Mouse (Mus musculus): ENCODE measurements around the gene Dcaf17.

The Dcaf17 gene

DNA sequence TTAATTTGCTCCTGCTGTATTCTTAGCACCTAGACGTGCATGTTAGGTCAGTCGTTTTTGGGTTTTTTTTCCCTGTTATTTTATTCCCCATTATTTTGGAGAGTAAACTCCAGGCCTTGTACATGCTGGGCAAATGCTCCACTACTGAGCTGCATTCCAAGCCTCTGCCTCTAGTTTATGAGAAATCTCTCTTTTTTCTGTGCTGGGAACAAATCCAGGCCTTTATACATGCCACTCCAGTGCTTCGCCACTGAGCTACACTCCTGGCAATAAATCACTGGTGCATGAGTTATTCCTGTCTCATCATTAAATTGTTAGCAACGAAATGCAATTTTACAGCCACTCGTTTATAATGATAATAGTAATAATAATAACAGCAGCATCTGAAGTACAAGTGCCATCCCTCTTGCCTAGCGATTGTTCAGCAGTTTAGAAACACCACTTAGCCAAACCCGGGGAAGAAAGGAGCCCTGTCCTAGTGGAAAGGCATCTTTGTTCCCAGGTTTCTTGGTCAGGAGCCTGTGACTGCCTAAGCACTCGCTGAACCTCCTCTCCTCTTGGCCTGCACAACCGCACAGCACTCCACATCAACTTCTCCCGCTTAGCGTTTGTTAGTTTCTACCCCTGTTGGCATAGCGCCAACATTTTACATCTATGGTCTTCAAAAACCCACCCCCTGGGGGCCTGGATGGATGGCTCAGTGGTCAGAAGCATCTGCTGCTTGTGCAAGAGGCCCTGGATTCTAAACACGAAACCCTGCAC is 67.3 kb downstream of the Dcaf17 start:
- DNase-seq, result no peak

DNA sequence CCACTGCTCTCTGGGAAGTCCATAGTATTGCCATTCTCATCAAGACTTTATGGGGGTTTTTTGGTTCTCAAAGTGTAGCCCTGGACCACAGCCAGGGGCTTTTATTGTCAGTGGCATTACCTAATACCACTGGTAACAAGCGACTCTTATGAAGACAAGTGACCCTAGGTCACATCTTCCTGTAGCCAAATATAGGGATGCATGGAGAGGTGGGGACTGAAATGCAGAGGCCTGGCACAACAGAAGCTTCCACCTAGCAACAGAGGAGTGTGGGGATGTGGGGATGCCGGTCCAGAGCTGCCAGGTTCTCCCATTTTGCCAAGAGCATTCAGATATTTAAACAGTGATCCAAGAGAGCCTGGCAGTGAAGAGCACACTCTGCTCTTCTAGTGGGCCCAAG is 68.5 kb downstream of the Dcaf17 start:
- DNase-seq, result no peak

DNA sequence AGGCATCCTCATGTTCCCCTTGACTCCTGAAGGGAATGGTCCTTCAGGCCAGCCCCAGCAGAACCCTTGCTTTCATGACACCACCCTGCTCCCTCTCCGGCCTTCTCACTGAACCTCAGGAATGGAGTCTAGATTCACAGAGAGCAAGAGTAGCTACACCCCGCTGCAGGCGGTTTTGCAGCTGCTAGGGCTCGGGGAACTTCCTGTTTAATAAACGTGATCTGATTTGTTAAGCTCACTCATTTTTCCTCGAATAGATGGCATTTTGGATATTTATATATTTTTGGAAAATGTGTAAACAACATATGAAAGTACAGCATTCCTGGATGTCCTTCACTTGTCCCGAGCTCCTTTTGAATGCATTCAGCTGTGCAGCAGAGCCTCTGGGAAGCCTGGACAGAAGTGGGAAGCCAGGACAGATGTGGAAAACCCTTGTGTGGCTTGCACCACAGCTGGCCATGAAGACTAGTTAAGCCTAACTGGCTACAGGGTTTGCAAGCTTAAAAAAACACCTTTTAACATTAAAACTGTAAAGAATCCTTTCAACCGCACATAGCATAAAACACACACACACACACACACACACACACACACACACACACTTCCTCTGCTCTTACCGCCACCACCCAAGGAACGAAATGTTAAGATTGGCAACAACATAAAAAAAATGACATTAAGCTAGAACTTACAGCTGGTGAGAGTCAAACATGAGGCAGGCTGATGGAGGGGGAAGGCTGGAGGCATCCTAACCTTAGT is 72.8 kb downstream of the Dcaf17 start:
- DNase-seq, result no peak

DNA sequence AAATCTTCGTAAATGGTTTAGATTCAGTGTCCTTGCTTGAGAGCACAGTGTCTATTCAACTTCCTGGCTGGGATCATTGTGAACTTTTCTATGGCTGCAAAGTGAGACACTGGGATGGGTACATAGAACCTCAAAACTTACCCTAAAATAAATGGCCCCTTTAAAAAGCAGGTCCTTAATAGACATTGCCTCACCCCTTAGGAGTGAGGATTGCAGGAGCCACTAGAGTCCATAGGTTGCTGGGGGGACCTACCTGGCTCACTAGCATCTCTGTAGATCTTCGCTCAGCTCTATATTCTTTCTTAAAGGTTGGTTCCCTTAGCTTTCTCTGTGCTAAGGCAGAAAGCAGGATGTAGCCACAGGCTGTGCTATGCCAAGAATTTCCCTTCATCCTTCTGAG is 75.2 kb downstream of the Dcaf17 start:
- DNase-seq, result no peak

DNA sequence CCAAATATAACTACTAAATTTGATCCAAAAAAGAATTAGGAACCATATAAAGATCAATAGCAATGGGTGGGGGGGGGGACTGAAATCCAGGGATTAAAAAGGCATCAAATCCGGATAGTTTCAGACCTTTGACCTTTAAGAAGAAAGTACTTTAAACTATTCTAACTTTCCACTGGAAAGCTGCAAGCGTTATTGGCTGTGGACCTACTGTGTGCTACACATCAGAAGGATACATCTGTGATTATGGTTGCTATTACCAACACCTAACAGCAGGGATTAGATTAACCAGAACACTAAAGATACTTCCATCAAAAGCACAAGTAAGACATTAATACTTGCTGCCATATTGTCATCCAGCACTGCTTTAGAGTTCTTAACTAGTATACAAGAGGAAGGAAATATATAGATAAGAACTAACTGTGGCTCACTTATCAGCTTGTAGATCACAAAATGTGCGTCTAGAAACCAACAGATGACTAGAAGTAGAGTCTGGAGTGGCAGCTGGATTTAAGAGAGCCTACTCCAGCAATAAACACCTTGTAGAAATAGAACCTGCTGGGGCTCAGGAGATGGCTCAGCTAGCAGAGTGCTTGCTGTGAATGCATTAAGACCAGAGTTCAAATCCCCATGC is 76.9 kb downstream of the Dcaf17 start:
- no peak for DNase-seq

DNA sequence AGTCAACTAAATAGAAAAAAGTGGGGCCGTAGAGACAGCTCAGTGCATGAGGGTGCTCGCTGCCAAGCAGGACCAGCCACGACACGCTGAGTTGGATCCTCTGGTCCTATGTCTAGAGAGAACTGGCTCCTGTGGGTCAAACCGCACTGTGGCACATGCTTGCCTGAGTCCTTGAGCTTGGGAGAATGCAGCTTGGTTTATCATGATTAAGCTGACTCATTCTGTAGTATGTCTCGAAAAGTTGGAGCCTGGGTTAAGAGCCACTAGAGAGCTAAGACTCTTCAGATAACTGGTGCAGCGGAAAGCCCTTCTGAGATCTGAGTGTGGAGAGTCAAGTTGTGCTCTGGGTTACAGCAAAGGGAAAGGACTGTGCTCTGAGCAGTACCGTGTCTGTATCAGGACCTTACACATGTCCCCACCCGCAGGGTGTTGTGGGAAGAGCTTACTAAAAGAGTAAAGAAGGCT is 78.9 kb downstream of the Dcaf17 start:
- DNase-seq, result no peak

DNA sequence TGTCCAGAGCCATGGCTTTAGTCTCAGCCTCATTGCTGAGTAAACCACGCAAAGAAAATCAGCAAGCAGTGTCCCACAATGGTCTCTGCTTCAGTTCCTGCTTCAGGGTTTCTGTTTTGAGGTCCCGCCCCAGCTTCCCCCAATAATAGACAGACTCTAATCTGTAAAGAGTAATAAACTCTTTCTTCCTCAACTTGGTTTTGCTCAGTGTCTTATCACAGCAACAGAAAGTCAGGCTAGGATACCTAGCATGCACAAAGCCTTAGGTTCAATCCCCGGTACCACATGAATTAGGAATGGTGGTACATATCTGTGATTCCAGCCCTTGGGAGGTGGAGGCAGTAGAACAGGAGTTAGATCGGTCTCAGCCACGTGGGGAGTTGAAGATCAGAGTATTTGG is 79.7 kb downstream of the Dcaf17 start:
- no peak for DNase-seq

DNA sequence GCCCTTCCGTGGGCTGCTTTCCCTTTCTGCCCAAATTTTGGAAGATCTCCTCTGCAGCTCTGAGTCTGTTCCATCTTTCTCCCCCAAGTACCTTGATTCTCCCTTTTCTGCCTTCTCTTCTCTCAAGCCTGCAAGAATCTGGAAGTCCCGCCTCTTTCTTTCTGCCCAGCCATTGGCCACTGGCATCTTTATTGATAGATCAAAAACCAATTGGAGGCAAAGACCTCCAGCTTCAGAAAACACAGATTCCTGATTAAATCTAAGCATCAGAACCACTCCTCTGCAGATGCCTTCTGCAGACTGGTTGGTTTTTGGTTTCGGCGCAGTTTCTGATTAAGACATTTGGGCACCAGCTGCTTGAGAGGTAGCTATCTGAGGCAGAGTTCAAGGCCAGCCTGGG is 85.5 kb downstream of the Dcaf17 start:
- no peak for DNase-seq

DNA sequence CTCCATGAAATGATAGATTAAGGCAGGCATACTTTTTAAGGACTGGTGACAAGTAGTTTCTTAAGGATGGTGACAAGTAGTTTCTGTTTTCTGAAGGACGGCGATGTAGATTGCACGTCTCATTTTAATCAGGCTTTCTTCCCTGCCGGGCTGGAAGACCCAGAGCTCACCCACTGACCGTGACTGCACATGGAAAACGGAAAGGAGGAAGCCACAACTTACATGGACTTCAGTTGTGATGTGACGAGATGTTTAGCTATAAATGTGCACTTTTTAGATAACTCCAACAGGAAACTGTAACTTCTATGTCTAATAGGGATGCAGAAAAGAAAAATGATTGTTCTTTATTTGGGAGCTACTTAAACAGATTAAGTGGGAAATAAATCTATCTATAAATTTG is 87.3 kb downstream of the Dcaf17 start:
- no peak for DNase-seq

DNA sequence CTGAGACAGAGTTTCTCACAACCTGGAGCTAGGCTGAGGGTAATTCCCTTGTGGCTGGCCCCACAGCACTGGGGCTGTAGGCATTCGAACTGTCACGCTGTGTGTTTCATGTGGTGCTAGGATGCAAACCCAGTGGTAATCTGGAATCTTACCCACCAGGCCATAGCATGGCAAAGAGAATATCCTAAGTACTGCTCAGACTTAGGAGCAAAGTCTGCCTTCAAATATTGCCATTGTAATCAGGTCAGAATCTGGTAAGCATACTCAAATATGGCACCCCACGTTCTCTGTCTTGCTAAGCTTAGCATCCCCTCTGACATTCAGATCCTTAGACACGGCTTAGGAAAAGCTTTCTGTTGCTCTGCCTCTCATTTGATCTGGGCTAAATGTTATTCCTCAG is 90.7 kb downstream of the Dcaf17 start:
- DNase-seq, result no peak

DNA sequence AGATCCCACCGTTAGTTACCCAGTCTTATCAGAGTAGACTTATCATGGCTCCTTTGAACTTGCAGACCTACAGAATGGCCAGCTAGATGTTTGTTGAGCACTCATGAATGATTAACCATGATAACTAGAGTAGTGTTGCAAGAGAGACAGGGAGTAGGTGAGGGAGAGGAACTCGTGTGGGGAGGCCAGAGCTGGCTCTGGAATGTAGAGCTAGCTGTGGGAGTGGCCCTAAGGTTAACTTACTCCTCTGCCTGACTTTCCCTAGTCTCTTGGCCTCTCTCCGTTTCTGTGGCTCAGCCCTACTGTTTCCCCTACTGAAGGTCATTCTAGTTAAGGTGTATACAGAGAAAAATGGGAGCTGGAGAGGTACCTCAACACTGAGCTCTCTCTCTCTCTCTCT is 91.1 kb downstream of the Dcaf17 start:
- DNase-seq, result no peak

DNA sequence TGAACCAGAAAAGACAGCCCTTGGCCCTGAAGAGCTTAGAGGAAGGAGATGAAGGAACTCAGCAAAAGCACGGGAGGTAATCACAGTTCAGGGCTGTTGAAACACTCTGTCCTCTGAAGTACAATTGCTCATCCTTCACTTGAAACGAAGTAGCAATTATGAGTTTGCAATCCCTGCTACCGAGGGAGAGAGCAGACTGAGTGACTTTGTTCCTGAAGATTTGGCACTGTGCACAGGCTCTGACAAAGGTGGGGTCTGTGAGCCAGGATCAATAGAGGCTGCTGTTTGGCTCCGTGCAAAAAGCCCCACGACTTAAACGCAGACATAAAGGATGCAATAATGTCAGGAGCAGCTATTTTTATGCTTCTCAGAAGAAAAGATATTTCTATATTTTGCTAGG is 92.7 kb downstream of the Dcaf17 start:
- no peak for DNase-seq

All from B cell, adult 2 months (primary cell).